Mouse (Mus musculus) G1E (cell line): Measurements from ENCODE around the gene Slc8b1.

Experiments used
- CTCF ChIP-seq: IDR thresholded peaks from 2 replicates; pipeline ENCODE4 v1.5.1; 2012; ENCODE audit warnings: low read depth, low read length, inconsistent platforms, mixed read lengths
- POLR2AphosphoS5 ChIP-seq: IDR thresholded peaks from 2 replicates; pipeline ENCODE4 v1.6.1; 2012; ENCODE audit warnings: low read depth, low read length, inconsistent platforms; ENCODE audit not compliant: insufficient replicate concordance
- TAL1 ChIP-seq: conservative IDR thresholded peaks from 2 replicates; pipeline ENCODE4 v1.6.1; 2012; ENCODE audit warnings: low read depth, low read length, inconsistent platforms, mixed read lengths

DNA sequence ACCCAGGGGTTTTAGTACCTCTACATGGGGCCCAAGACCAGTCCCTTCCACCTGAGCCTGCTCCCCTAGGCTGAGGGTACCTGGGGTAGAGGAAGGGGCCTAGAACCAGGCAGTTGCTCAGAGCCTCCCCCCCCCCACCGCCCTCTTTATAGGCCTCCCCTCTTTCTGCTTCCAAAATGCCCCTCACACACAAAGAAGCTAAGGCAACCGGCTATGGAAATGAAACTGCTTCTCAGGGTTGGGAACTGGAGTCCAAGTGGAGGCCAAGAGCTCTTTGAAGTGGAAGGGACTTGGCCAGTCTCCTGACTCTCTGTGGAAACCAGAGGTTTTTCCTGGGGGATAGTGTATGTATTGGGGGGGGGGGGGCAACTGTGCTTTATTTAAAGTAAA is 23.7 kb downstream of the Slc8b1 start:
- TF ChIP-seq CTCF, result no peak
- no peak for TF ChIP-seq POLR2AphosphoS5
- TF ChIP-seq TAL1, result no peak
